Mouse (Mus musculus): Measurements from ENCODE around the gene Rps19. TPM values are rescaled to one million over a fixed set of nuclear protein-coding genes. Genes with fewer than 3 reads are reported as not detected.
"Not testable (repeated sequence)": the region's sequence is repeated elsewhere in the genome, so short reads cannot be mapped to it uniquely, and the experiment has no call there.

The Rps19 gene
- total RNA-seq (2021) = 1,000 to 10,000 TPM; 1,082 to 1,250 TPM
- long read RNA-seq, experiment 1, transcript Rps19-203 (6 exons, 774 nt) = major isoform, 241 of 264 reads
- long read RNA-seq, experiment 1, transcript Rps19-202 (6 exons, 633 nt) = minor isoform, 14 of 264 reads
- long read RNA-seq, experiment 1, partial matches to known transcripts = 0 of 264 reads
- long read RNA-seq, experiment 1, other reads (novel, unspliced or antisense) = 2 of 264 reads
- long read RNA-seq, experiment 2, transcript Rps19-202 (6 exons, 633 nt) = minor isoform, 16 of 251 reads
- long read RNA-seq, experiment 2, transcript Rps19-203 (6 exons, 774 nt) = major isoform, 221 of 251 reads
- long read RNA-seq, experiment 2, transcript Rps19-208 (2 exons, 286 nt) = minor isoform, 7 of 251 reads
- long read RNA-seq, experiment 2, partial matches to known transcripts = 2 of 251 reads
- long read RNA-seq, experiment 2, other reads (novel, unspliced or antisense) = 3 of 251 reads

- DNase-seq (ENCODE audit: low spot score in 2 of 2) = peak; percentile 98
These were observed at the start of gene Rps19 for GRCm38 (mm10) chr7:24883896-24884692. Gene Rps19, plus strand, starts transcription at chr7:24884371.

- DNase-seq (ENCODE audit: low spot score in 2 of 2) = not testable (repeated sequence)
These were observed 45.3 kb upstream of the Rps19 start for GRCm38 (mm10) chr7:24838732-24839409.

GRCm38 (mm10) chr7:24839410-24839808, 44.8 kb upstream of the Rps19 start:
- DNase-seq (ENCODE audit: low spot score in 2 of 2) = no peak

DNA sequence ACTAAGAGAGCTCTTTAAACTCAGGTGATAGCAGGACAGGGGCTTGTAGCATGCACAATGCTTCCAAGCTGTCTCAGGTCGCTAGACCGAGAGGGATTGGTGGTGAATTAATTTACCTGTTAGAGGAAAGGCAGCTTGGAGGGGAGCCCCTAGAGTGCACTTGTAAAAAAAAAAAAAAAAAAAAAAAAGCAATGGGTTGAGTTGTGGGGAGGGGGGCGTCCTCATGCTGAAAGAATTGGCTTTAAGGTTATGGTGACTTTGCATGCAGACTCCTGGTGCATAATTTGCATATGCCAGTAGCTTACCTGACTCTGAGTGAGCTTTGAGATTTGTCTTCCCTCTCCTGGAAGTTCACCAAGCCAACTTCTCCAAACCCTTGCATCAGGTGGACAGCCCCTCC, 43.8 kb upstream of the Rps19 start:
- DNase-seq (ENCODE audit: low spot score in 2 of 2) = no peak

DNA sequence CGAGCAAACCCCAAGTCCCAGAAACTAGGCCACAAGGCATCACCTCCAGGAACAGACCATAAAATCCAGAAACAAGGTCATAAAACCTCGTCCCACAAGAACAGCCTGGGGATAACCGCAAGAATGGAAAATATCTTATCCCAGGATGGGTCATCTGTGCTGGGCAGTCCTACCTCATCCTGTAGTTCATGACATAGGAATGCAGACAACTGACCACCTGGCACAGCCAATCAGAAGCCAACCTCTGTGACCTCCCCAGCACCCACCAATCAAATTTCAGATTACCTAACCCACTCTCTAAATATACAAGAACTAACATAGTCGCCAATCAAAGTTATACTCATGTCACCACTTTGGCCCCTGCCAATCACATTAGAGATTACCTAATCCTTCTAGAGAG, 43.2 kb upstream of the Rps19 start:
- no peak for DNase-seq (ENCODE audit: low spot score in 2 of 2)

DNA sequence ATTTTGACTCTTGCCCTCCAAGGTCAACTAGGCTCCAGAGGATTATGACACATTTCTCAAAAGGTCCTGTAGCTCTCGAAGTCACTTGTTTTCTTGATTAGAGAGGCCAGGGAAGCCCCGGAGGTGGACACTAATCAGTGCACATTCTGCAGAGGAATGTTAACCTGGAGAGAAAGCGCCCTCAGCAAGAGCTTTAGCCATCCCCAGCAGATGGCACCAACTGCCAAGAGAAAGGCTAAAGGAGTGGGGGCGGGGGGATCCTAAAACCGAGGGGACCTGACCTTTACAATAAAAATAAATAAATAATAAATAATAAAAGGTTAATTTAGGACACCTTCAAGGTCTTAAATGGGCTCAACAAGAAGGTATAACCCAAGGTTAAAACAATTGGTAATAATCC, 40.0 kb upstream of the Rps19 start:
- no peak for DNase-seq (ENCODE audit: low spot score in 2 of 2)

- DNase-seq (ENCODE audit: low spot score in 2 of 2) = no peak
These were observed 39.0 kb upstream of the Rps19 start for GRCm38 (mm10) chr7:24845181-24845580.

GRCm38 (mm10) chr7:24845713-24846112, 38.5 kb upstream of the Rps19 start:
- DNase-seq (ENCODE audit: low spot score in 2 of 2) = no peak

DNA sequence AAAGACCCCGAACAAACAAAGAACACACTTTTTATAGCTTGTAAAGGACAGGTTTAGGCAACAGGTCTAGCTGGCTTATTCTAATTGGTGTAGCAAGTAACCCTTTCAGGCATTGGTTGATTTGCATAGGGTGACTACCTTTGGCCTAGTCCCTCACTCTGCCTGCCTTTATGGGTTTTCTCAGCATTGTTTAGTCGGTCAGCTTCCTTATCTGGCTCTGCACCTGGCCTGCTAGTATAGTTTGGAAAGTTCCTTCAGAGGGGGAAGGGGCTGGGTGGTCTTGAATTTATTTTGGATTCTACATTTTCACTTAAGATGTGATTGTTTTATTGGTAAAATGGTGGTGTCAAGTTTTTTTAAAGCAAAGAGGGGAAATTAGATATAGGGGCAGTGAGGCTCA, 37.6 kb upstream of the Rps19 start:
- not testable (repeated sequence) for DNase-seq (ENCODE audit: low spot score in 2 of 2)

GRCm38 (mm10) chr7:24850162-24850561, 34.0 kb upstream of the Rps19 start:
- no peak for DNase-seq (ENCODE audit: low spot score in 2 of 2)

DNA sequence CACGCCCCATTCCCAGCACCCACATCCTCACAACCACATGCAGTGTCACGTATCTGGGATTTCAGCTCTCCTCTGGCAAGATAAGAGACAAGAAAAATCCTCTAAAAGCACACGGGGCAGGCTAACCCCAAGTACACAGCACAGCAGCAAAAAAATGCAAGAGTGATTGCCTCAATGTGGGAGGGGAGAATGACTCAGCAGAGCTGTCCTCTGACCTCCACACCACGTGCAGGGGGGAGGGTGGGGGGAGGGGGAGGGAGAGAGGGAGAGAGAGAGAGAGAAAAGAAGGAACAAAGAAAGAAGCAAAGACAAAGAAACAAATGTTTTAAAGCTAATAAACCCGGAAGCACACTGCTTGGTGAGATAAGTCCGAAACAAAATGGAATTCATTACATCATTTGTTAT, 33.3 kb upstream of the Rps19 start:
- DNase-seq (ENCODE audit: low spot score in 2 of 2) = no peak

- no peak for DNase-seq (ENCODE audit: low spot score in 2 of 2)
These were observed 32.4 kb upstream of the Rps19 start for GRCm38 (mm10) chr7:24851596-24852325.

DNA sequence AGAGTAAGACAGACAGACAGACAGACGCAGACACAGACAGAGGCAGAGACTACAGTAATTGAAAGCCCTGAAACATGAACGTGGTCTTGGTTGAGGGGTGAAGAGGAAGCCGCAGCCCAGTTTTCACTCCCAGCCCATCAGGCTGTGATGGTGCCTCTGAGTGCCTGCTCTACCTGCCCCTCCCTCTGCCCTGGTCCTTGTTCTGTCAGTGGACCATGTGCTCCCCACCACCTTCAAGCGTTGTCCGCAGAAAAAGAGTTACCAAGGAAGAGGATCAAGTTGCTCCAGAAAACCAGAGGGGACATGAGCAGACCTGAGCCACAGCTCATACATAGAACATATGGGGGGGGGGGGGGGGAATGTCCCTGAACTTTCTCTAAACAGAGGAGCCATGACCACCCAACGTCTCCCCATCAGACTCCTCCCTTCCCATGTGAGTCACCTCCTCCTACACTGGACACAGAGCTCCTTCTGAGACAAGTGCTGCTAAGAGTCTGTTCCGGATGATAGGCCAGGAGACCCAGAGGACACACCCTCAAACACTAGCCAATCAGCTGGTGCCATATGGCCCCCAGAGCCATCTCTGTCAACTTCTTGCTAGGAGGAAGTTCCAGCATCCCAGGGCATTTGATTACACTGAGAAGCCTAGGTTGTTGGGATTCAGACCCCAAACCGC, 31.5 kb upstream of the Rps19 start:
- no peak for DNase-seq (ENCODE audit: low spot score in 2 of 2)

- DNase-seq (ENCODE audit: low spot score in 2 of 2) = no peak
These were observed 31.0 kb upstream of the Rps19 start for GRCm38 (mm10) chr7:24853233-24853563.

DNA sequence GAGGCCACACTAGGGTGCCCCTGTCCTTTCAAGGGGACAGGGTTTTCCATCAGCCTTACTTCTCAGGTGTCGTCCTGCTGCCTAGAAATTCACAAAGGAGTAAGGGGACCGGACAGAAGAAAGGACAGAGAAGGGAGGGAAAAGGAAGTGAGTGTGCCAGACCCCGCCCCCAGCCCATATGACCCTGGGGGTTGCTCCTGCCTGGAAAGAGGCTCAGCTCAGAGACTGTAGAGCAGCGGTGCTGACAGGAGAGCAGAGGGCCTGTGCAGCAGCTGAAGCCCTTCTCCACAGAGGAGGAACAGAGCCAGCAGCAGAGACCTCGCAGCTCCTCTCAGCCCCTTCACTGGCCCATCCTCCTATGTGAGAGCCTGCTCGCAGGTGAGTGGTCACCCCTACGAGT, 30.5 kb upstream of the Rps19 start:
- DNase-seq (ENCODE audit: low spot score in 2 of 2) = no peak

- no peak for DNase-seq (ENCODE audit: low spot score in 2 of 2)
These were observed 27.6 kb upstream of the Rps19 start for GRCm38 (mm10) chr7:24856460-24857120.

- no peak for DNase-seq (ENCODE audit: low spot score in 2 of 2)
These were observed 24.9 kb upstream of the Rps19 start for GRCm38 (mm10) chr7:24859234-24859633.

- DNase-seq (ENCODE audit: low spot score in 2 of 2) = no peak
These were observed 22.3 kb upstream of the Rps19 start, which contains the start of gene Gm9844 for GRCm38 (mm10) chr7:24861913-24862312. Gene Gm9844, plus strand, starts transcription at chr7:24862213.

DNA sequence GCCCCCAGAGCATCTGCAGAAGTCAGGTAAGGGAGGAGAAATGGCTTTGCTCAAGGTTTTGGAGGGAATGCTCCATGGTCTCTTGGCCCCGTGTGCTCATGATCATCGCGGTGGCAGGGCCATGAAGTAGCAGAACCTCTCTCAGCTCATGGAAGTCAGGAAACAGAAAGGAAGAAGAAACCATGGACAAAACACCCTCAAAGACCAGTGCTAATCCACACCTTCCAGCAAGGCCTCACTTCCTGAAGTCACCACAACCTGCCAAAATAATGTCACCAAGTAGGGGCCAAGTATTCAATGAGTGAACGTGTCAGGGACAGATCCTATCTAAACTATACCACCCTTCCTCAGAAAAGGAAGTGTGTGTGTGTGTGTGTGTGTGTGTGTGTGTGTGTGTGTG, 21.3 kb upstream of the Rps19 start:
- DNase-seq (ENCODE audit: low spot score in 2 of 2) = no peak

DNA sequence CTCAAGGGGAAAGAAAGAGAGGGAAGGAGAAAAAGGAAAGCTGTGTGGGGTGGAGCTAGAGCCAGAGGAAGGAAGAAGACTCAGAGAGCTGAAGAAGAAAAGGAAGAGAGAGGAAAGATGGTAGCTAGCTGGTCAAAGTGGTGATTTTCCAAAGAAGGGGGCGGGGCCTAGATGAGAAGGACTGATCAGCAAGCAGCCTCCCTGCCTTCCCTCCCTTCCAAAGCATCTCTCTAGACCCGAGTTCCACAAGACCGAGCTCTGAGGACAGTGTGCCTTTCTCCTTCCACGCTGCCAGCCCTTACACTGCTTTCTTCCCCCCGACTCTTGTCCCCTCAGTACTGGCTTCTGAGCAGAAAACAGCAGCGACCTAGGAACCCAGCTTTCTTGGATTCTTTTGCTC, 20.0 kb upstream of the Rps19 start:
- DNase-seq (ENCODE audit: low spot score in 2 of 2) = no peak
